Mouse (Mus musculus): ENCODE data around the gene March11.

GRCm38 (mm10) chr15:26432676-26433075, 123.8 kb downstream of the March11 start:
- TF ChIP-seq ZNF384 (IDR thresholded peaks at IDR 0.05; ENCODE audit: low read depth, low read length), result no peak
- TF ChIP-seq MAFK (IDR thresholded peaks at IDR 0.05; ENCODE audit: insufficient read depth, low read depth, low read length), result no peak
- TF ChIP-seq CHD2 (IDR thresholded peaks at IDR 0.05; ENCODE audit: low read depth, low read length), result no peak
